Mouse (Mus musculus) forebrain, embryonic 12.5 days (tissue): ENCODE data around the gene Nav2. TPM values are rescaled to one million over a fixed set of nuclear protein-coding genes. Genes with fewer than 3 reads are reported as not detected.

ENCODE experiments used
- ATAC-seq: fragments of 200-750 bp; cut with Nextera tagmentation; 2 replicates; pipeline ENCODE4 v1.8.0; 2017; ENCODE audit warnings: moderate TSS enrichment; ENCODE audit not compliant: low FRiP score
- H3K27ac ChIP-seq: fragments of 300-500 bp; sonication (generic); 2 replicates; pipeline ENCODE4 v1.5.1; 2016; ENCODE audit warnings: mild to moderate bottlenecking
- H3K27me3 ChIP-seq: fragments of 300-500 bp; sonication (generic); 2 replicates; pipeline ENCODE4 v1.6.1; 2016; ENCODE audit warnings: mild to moderate bottlenecking
- H3K36me3 ChIP-seq: fragments of 300-500 bp; sonication (generic); replicated peaks from 2 replicates; pipeline ENCODE4 v1.6.1; 2016; ENCODE audit warnings: mild to moderate bottlenecking
- H3K4me1 ChIP-seq: fragments of 300-500 bp; sonication (generic); 2 replicates; pipeline ENCODE4 v1.6.1; 2016
- H3K4me2 ChIP-seq: fragments of 300-500 bp; sonication (generic); 2 replicates; pipeline ENCODE4 v1.6.1; 2016; ENCODE audit warnings: mild to moderate bottlenecking, moderate library complexity
- H3K4me3 ChIP-seq: fragments of 300-500 bp; sonication (generic); replicated peaks from 2 replicates; pipeline ENCODE4 v1.5.1; 2016; ENCODE audit warnings: mild to moderate bottlenecking
- H3K9ac ChIP-seq: fragments of 300-500 bp; sonication (generic); 2 replicates; pipeline ENCODE4 v1.6.1; 2016; ENCODE audit warnings: mild to moderate bottlenecking
- H3K9me3 ChIP-seq: fragments of 300-500 bp; sonication (generic); 2 replicates; pipeline ENCODE4 v1.6.1; 2016
- WGBS: fragments of 180-500 bp; shearing (Covaris S2); methylation state at CpG from one replicate; pipeline ENCODE4 v1.1.7; 2016; 5-methylcytosine and 5-hydroxymethylcytosine counted together
- polyA plus RNA-seq: library from polyadenylated mRNA; unstranded; fragments of >200 nt; fragmentation: Nextera tagmentation; extraction: Ambion mirVana; gene quantifications from 2 replicates; pipeline ENCODE4 v1.2.1, GENCODE M21; 2016

The Nav2 gene
- polyA plus RNA-seq, 1 experiment from 2014 or later: 10.9 TPM

- WGBS: 78% methylated on average over 2 of the region's 2 CpGs
- peaks cover 7% of the 10 kb centered on the region; the same call in 1 of the 2 replicates for H3K9me3 ChIP-seq
These were observed 231.2 kb downstream of the Nav2 start for GRCm38 (mm10) chr7:49139762-49140161.

GRCm38 (mm10) chr7:49143966-49144365, 235.4 kb downstream of the Nav2 start:
- H3K27me3 ChIP-seq: peaks cover 21% of the 10 kb centered on the region
- WGBS: 80% methylated on average over 7 of the region's 7 CpGs
- no peak overlapping the region for H3K27ac ChIP-seq
- no peaks in the 10 kb centered on the region for H3K9me3 ChIP-seq
- peaks cover 16% of the 10 kb centered on the region for H3K4me1 ChIP-seq
- H3K4me3 ChIP-seq: no peak overlapping the region
- H3K9ac ChIP-seq: no peak overlapping the region
- H3K4me2 ChIP-seq: no peak overlapping the region
- ATAC-seq: no peak
- no peaks in the 10 kb centered on the region for H3K36me3 ChIP-seq

More at GRCm38 (mm10) chr7:49139762-49140161, 231.2 kb downstream of the Nav2 start:
- Histone ChIP-seq H3K36me3 (no peaks in the 10 kb centered on the region), H3K4me1 (no peaks in the 10 kb centered on the region), H3K4me3 (no peak overlapping the region), H3K27ac (no peak overlapping the region), H3K27me3 (peaks cover 12% of the 10 kb centered on the region), H3K9ac (no peak overlapping the region), H3K4me2 (no peak overlapping the region)
- no peak for ATAC-seq

GRCm38 (mm10) chr7:49145749-49146670, 237.5 kb downstream of the Nav2 start:
- Histone ChIP-seq H3K9ac (no peak overlapping the region), H3K27me3 (peaks cover 21% of the 10 kb centered on the region), H3K4me3 (no peak overlapping the region), H3K9me3 (no peaks in the 10 kb centered on the region), H3K4me2 (peak overlapping the region; percentile 13; the same call in 1 of the 2 replicates), H3K4me1 (peaks cover 16% of the 10 kb centered on the region), H3K27ac (peak overlapping the region; percentile 50; the same call in 1 of the 2 replicates), H3K36me3 (no peaks in the 10 kb centered on the region)
- WGBS: 35% methylated on average over 22 of the region's 22 CpGs
- ATAC-seq: peak; percentile 62

- H3K27me3 ChIP-seq: no peaks in the 10 kb centered on the region
- H3K9me3 ChIP-seq: no peaks in the 10 kb centered on the region
- no peak overlapping the region for H3K27ac ChIP-seq
- H3K9ac ChIP-seq: no peak overlapping the region
- H3K4me3 ChIP-seq: no peak overlapping the region
- WGBS: 75% methylated on average over 5 of the region's 5 CpGs
- H3K4me2 ChIP-seq: no peak overlapping the region
- H3K4me1 ChIP-seq: no peaks in the 10 kb centered on the region
- no peaks in the 10 kb centered on the region for H3K36me3 ChIP-seq
- no peak for ATAC-seq
These were observed 243.8 kb downstream of the Nav2 start for GRCm38 (mm10) chr7:49152297-49152696.

- H3K4me2 ChIP-seq: no peak overlapping the region
- ATAC-seq: no peak
- no peak overlapping the region for H3K27ac ChIP-seq
- no peaks in the 10 kb centered on the region for H3K9me3 ChIP-seq
- H3K4me3 ChIP-seq: no peak overlapping the region
- H3K36me3 ChIP-seq: no peaks in the 10 kb centered on the region
- no peak overlapping the region for H3K9ac ChIP-seq
- no peaks in the 10 kb centered on the region for H3K4me1 ChIP-seq
- no peaks in the 10 kb centered on the region for H3K27me3 ChIP-seq
- WGBS: 81% methylated on average over 9 of the region's 9 CpGs
These were observed 244.2 kb downstream of the Nav2 start for GRCm38 (mm10) chr7:49152713-49153112.

- H3K9me3 ChIP-seq: no peaks in the 10 kb centered on the region
- H3K9ac ChIP-seq: no peak overlapping the region
- WGBS: 79% methylated on average over 12 of the region's 12 CpGs
- H3K27me3 ChIP-seq: peaks cover 22% of the 10 kb centered on the region
- H3K36me3 ChIP-seq: no peaks in the 10 kb centered on the region
- H3K4me2 ChIP-seq: no peak overlapping the region
- H3K27ac ChIP-seq: no peak overlapping the region
- ATAC-seq: no peak
- H3K4me3 ChIP-seq: no peak overlapping the region
- peaks cover 43% of the 10 kb centered on the region for H3K4me1 ChIP-seq
These were observed 250.3 kb downstream of the Nav2 start for GRCm38 (mm10) chr7:49158641-49159381.

GRCm38 (mm10) chr7:49159646-49160555, 251.4 kb downstream of the Nav2 start:
- Histone ChIP-seq H3K4me3 (no peak overlapping the region), H3K4me1 (peaks cover 51% of the 10 kb centered on the region), H3K9ac (no peak overlapping the region), H3K27ac (no peak overlapping the region), H3K4me2 (no peak overlapping the region), H3K27me3 (peaks cover 27% of the 10 kb centered on the region), H3K36me3 (no peaks in the 10 kb centered on the region), H3K9me3 (no peaks in the 10 kb centered on the region)
- peak; percentile 36; the same call in 1 of the 2 replicates for ATAC-seq
- 53% methylated on average over 18 of the region's 18 CpGs for WGBS

GRCm38 (mm10) chr7:49162079-49162478, 253.6 kb downstream of the Nav2 start:
- H3K4me3 ChIP-seq: no peak overlapping the region
- no peaks in the 10 kb centered on the region for H3K36me3 ChIP-seq
- no peak overlapping the region for H3K27ac ChIP-seq
- H3K4me2 ChIP-seq: no peak overlapping the region
- peaks cover 40% of the 10 kb centered on the region for H3K27me3 ChIP-seq
- no peak for ATAC-seq
- 53% methylated on average over 9 of the region's 9 CpGs for WGBS
- H3K4me1 ChIP-seq: peaks cover 53% of the 10 kb centered on the region
- H3K9ac ChIP-seq: no peak overlapping the region
- no peaks in the 10 kb centered on the region for H3K9me3 ChIP-seq

- H3K27ac ChIP-seq: 0 out of 2 replicates have a peak overlapping the region, but pooled peaks have one; percentile 59
- no peaks in the 10 kb centered on the region for H3K36me3 ChIP-seq
- H3K9ac ChIP-seq: no peak overlapping the region
- peak overlapping the region; percentile 8; the same call in 1 of the 2 replicates for H3K4me2 ChIP-seq
- H3K4me3 ChIP-seq: no peak overlapping the region
- ATAC-seq: peak; percentile 45; the same call in 1 of the 2 replicates
- peaks cover 56% of the 10 kb centered on the region for H3K4me1 ChIP-seq
- WGBS: 25% methylated on average over 11 of the region's 11 CpGs
- no peaks in the 10 kb centered on the region for H3K9me3 ChIP-seq
- H3K27me3 ChIP-seq: peaks cover 48% of the 10 kb centered on the region
These were observed 255.3 kb downstream of the Nav2 start for GRCm38 (mm10) chr7:49163789-49164188.

- Histone ChIP-seq H3K9me3 (no peaks in the 10 kb centered on the region), H3K4me1 (peaks cover 46% of the 10 kb centered on the region), H3K4me2 (no peak overlapping the region), H3K27me3 (peaks cover 51% of the 10 kb centered on the region), H3K36me3 (no peaks in the 10 kb centered on the region), H3K9ac (no peak overlapping the region), H3K27ac (no peak overlapping the region), H3K4me3 (no peak overlapping the region)
- 91% methylated on average over 8 of the region's 8 CpGs for WGBS
- ATAC-seq: no peak
These were observed 256.4 kb downstream of the Nav2 start for GRCm38 (mm10) chr7:49164868-49165267.

- Histone ChIP-seq H3K4me2 (no peak overlapping the region), H3K4me1 (peaks cover 7% of the 10 kb centered on the region; the same call in 1 of the 2 replicates), H3K27me3 (peaks cover 10% of the 10 kb centered on the region; the same call in 1 of the 2 replicates), H3K27ac (no peak overlapping the region), H3K36me3 (no peaks in the 10 kb centered on the region), H3K9ac (no peak overlapping the region), H3K9me3 (no peaks in the 10 kb centered on the region), H3K4me3 (no peak overlapping the region)
- 83% methylated on average over 3 of the region's 3 CpGs for WGBS
- no peak for ATAC-seq
These were observed 264.4 kb downstream of the Nav2 start for GRCm38 (mm10) chr7:49172926-49173325.
